In genomic region chr17:48917411-48917810, GRCm38 (mm10) we compare ENCODE assay signal across 13 mouse cellular contexts. TPM values are rescaled to one million over a fixed set of nuclear protein-coding genes. Genes with fewer than 3 reads are reported as not detected.
DNase-seq lines count a peak whose midpoint lies in the region; ATAC-seq lines count a peak whose summit lies in the region.
"Had no signal": no experiment of that assay in that cellular context is flagged by ENCODE, and none has a peak within 500 bp of the region (broad histone marks: within the 10 kb centered on the region; RNA-seq: fewer than 3 reads in every experiment).

No protein-coding gene starts in this region.

- no peak overlapping the region for H3K27ac ChIP-seq in kidney, embryonic 14.5 days (ENCODE audit: low read depth, low read length)
- H3K27ac ChIP-seq: heart, embryonic 15.5 days; stomach, embryonic 15.5 days had no signal

- H3K9me3 ChIP-seq in kidney, embryonic 14.5 days (ENCODE audit: control insufficient read depth, low read length) = no peaks in the 10 kb centered on the region
- H3K9me3 ChIP-seq: heart, embryonic 15.5 days; stomach, embryonic 15.5 days had no signal

- H3K4me2 ChIP-seq in kidney, embryonic 14.5 days (replicated peaks; ENCODE audit: low read depth, low read length) = no peak overlapping the region
- H3K4me2 ChIP-seq: heart, embryonic 15.5 days; stomach, embryonic 15.5 days had no signal

- H3K27me3 ChIP-seq in kidney, embryonic 14.5 days (ENCODE audit: control insufficient read depth, insufficient read depth, low read length) = no peaks in the 10 kb centered on the region
- H3K27me3 ChIP-seq: stomach, embryonic 15.5 days had no signal

- no peak overlapping the region for H3K9ac ChIP-seq in kidney, embryonic 14.5 days (ENCODE audit: low read depth, low read length)
- H3K9ac ChIP-seq: heart, embryonic 15.5 days; stomach, embryonic 15.5 days had no signal

- WGBS in kidney, embryonic 14.5 days = 11% methylated on average over 11 of the region's 11 CpGs

- peak; percentile 14 for DNase-seq in adrenal gland, postnatal 25 days
- no peak for DNase-seq in adrenal gland, adult 8-10 months
- DNase-seq in kidney, adult 18-20 months = no peak
- peak; percentile 10 for DNase-seq in NIH3T3 (ENCODE audit: low read depth)
- peak; percentile 34 for DNase-seq in kidney, postnatal 14 days
- no peak for DNase-seq in spleen, postnatal 36 days (ENCODE audit: low spot score in 2 of 2)
- no peak for DNase-seq in cerebellum, postnatal 14 days
- DNase-seq: lung, adult 18-20 months; right cerebral cortex, adult 18-20 months had no signal

- no peak overlapping the region for H3K4me3 ChIP-seq in kidney, embryonic 14.5 days (ENCODE audit: low read length)
- H3K4me3 ChIP-seq: heart, embryonic 15.5 days; stomach, embryonic 15.5 days had no signal

- no peaks in the 10 kb centered on the region for H3K4me1 ChIP-seq in kidney, embryonic 14.5 days (ENCODE audit: control insufficient read depth, insufficient read depth, low read length)
- H3K4me1 ChIP-seq: heart, embryonic 15.5 days; stomach, embryonic 15.5 days had no signal

- no peaks in the 10 kb centered on the region for H3K36me3 ChIP-seq in kidney, embryonic 14.5 days (ENCODE audit: control insufficient read depth, insufficient read depth, low read length)
- H3K36me3 ChIP-seq: heart, embryonic 15.5 days; stomach, embryonic 15.5 days had no signal

- 0 out of 2 replicates have a peak, but pooled peaks have one; percentile 35 for ATAC-seq in kidney, embryonic 14.5 days (ENCODE audit: low FRiP score, low TSS enrichment)

RNA-seq across cellular contexts. Expression of gene Lrfn2, which starts 14.8 kb away (rescaled TPM):
- 0.18 and 0.38 TPM in 2 replicates for total RNA-seq in adrenal gland, postnatal 25 days (2021)
- total RNA-seq in adrenal gland, adult 8-10 months (2022) = under 1 TPM; 0.25 to 0.64 (median 0.46) TPM
- polyA plus RNA-seq in kidney, embryonic 14.5 days (2014; fragmentation: Nextera tagmentation; extraction: Ambion mirVana) = 0.84 and 1.2 TPM in 2 replicates
- total RNA-seq: common myeloid progenitor, adult 5-6 weeks had no signal

Comparison
In these comparisons a context has a peak if more than half of its experiments do, and no peak if none do; other contexts are left out.
1. DNase-seq: peak in adrenal gland, postnatal 25 days (single experiment), NIH3T3 (single experiment) and kidney, postnatal 14 days (single experiment); none in adrenal gland, adult 8-10 months (single experiment), kidney, adult 18-20 months (single experiment), spleen, postnatal 36 days (0 of 2) and cerebellum, postnatal 14 days (0 of 2).